Mouse (Mus musculus): ENCODE measurements around the gene Smcp. TPM values are rescaled to one million over a fixed set of nuclear protein-coding genes. Genes with fewer than 3 reads are reported as not detected.

Smcp gene
- polyA plus RNA-seq, 1 experiment, result not detected

DNA sequence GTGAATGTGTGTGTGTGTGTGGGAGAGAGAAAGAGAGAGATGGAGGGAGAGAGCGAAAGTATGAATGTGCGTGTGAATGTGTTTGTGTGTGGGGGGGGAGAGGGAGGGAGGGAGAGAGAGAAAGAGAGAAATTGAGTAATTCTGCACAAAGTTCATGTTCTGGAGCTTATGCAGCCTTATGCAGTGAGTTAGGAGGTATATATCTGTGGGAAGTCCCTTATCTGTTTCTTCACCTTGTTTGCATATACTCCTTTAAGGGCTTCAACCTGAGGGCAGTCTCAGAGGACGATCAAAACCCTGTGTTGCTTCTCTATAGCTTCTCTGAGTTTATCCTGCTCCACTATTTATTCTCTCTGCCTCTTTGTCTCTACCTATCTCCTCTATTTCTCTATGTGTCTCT is 1.6 kb downstream of the Smcp start:
- H3K4me2 ChIP-seq (ENCODE audit: low read depth), result no peak overlapping the region
- TF ChIP-seq POLR2A (IDR thresholded peaks at IDR 0.05; ENCODE audit: insufficient read length, low read depth) (no peak), TCF3 (IDR thresholded peaks at IDR 0.05; ENCODE audit: insufficient read length, low read depth) (no peak)
- no peaks in the 10 kb centered on the region for H3K27me3 ChIP-seq (ENCODE audit: control insufficient read depth, insufficient read depth, insufficient read length)
- H3ac ChIP-seq (ENCODE audit: control insufficient read depth, insufficient read length), result no peak overlapping the region
- no peaks in the 10 kb centered on the region for H3K36me3 ChIP-seq (ENCODE audit: control insufficient read depth, insufficient read depth)
- H3K4me3 ChIP-seq, result no peak overlapping the region
- no peaks in the 10 kb centered on the region for H3K79me2 ChIP-seq (ENCODE audit: control insufficient read depth, insufficient read depth)

DNA sequence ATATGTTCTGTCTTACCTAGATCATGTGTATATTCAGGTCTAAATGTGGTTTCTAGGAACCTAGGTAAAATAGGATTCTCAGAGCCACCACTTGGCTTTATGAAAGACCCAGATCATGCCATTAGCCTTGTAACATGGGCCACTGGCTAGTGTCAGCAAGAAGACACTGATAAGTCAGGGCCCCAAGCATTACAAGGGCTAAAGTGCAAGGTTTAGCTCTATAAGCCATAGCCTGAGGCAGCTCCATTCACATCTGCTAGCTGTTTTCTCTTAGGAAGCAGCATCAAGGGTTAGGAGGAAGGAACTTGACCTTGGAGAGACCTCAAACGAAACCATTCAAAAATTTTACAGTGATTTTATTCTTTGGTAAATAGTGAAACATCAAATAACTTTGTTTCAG is 3.7 kb downstream of the Smcp start:
- Histone ChIP-seq H3ac (ENCODE audit: control insufficient read depth, insufficient read length) (no peak overlapping the region), H3K27me3 (ENCODE audit: control insufficient read depth, insufficient read depth, insufficient read length) (no peaks in the 10 kb centered on the region), H3K4me3 (no peak overlapping the region), H3K4me2 (ENCODE audit: low read depth) (no peak overlapping the region), H3K79me2 (ENCODE audit: control insufficient read depth, insufficient read depth) (no peaks in the 10 kb centered on the region), H3K36me3 (ENCODE audit: control insufficient read depth, insufficient read depth) (no peaks in the 10 kb centered on the region)
- TF ChIP-seq CEBPB (IDR thresholded peaks at IDR 0.05; ENCODE audit: insufficient read depth, poor library complexity, severe bottlenecking) (no peak), MYOG (IDR thresholded peaks at IDR 0.05; ENCODE audit: control insufficient read depth in 1 of 3, insufficient read depth in 1 of 3, insufficient read length in 2 of 3, low read depth in 2 of 3) (no peak), MAX (IDR thresholded peaks at IDR 0.05; ENCODE audit: low read depth) (no peak), SRF (IDR thresholded peaks at IDR 0.05; ENCODE audit: control insufficient read depth, insufficient read length, low read depth) (no peak), E2F4 (IDR thresholded peaks at IDR 0.05; ENCODE audit: insufficient read depth) (no peak), POLR2A (IDR thresholded peaks at IDR 0.05; ENCODE audit: insufficient read length, low read depth) (no peak), REST (IDR thresholded peaks at IDR 0.05; ENCODE audit: insufficient read depth, insufficient read length) (no peak), MYOD1 (IDR thresholded peaks at IDR 0.05; ENCODE audit: control insufficient read depth in 1 of 3, insufficient read length in 2 of 3, low read depth in 2 of 3) (no peak), TCF3 (IDR thresholded peaks at IDR 0.05; ENCODE audit: insufficient read length, low read depth) (no peak), TCF12 (IDR thresholded peaks at IDR 0.05; ENCODE audit: insufficient read depth, poor library complexity, severe bottlenecking) (no peak), POLR2AphosphoS2 (IDR thresholded peaks at IDR 0.05; ENCODE audit: insufficient read length, low read depth) (no peak), USF1 (IDR thresholded peaks at IDR 0.05; ENCODE audit: low read depth) (no peak)

GRCm38 (mm10) chr3:92583164-92583826 is 5.5 kb downstream of the Smcp start:
- H3K27me3 ChIP-seq (ENCODE audit: control insufficient read depth, insufficient read depth, insufficient read length), result no peaks in the 10 kb centered on the region
- no peaks in the 10 kb centered on the region for H3K79me2 ChIP-seq (ENCODE audit: control insufficient read depth, insufficient read depth)
- H3ac ChIP-seq (ENCODE audit: control insufficient read depth, insufficient read length), result no peak overlapping the region
- TF ChIP-seq MYOD1 (IDR thresholded peaks at IDR 0.05; ENCODE audit: control insufficient read depth in 1 of 3, insufficient read length in 2 of 3, low read depth in 2 of 3), result no peak
- TF ChIP-seq MYOG (IDR thresholded peaks at IDR 0.05; ENCODE audit: control insufficient read depth in 1 of 3, insufficient read depth in 1 of 3, insufficient read length in 2 of 3, low read depth in 2 of 3), result no peak
- no peak for TF ChIP-seq POLR2AphosphoS2 (IDR thresholded peaks at IDR 0.05; ENCODE audit: insufficient read length, low read depth)
- TF ChIP-seq REST (IDR thresholded peaks at IDR 0.05; ENCODE audit: insufficient read depth, insufficient read length), result no peak
- TF ChIP-seq POLR2A (IDR thresholded peaks at IDR 0.05; ENCODE audit: insufficient read length, low read depth), result no peak
- TF ChIP-seq TCF12 (IDR thresholded peaks at IDR 0.05; ENCODE audit: insufficient read depth, poor library complexity, severe bottlenecking), result no peak
- no peak for TF ChIP-seq E2F4 (IDR thresholded peaks at IDR 0.05; ENCODE audit: insufficient read depth)
- TF ChIP-seq SRF (IDR thresholded peaks at IDR 0.05; ENCODE audit: control insufficient read depth, insufficient read length, low read depth), result no peak
- no peak for TF ChIP-seq MAX (IDR thresholded peaks at IDR 0.05; ENCODE audit: low read depth)
- no peak for TF ChIP-seq TCF3 (IDR thresholded peaks at IDR 0.05; ENCODE audit: insufficient read length, low read depth)
- TF ChIP-seq CEBPB (IDR thresholded peaks at IDR 0.05; ENCODE audit: insufficient read depth, poor library complexity, severe bottlenecking), result no peak
- no peak overlapping the region for H3K4me3 ChIP-seq
- no peak overlapping the region for H3K4me2 ChIP-seq (ENCODE audit: low read depth)
- no peaks in the 10 kb centered on the region for H3K36me3 ChIP-seq (ENCODE audit: control insufficient read depth, insufficient read depth)

- Histone ChIP-seq H3K4me2 (ENCODE audit: low read depth) (no peak overlapping the region), H3K27me3 (ENCODE audit: control insufficient read depth, insufficient read depth, insufficient read length) (no peaks in the 10 kb centered on the region), H3K79me2 (ENCODE audit: control insufficient read depth, insufficient read depth) (no peaks in the 10 kb centered on the region), H3ac (ENCODE audit: control insufficient read depth, insufficient read length) (no peak overlapping the region), H3K36me3 (ENCODE audit: control insufficient read depth, insufficient read depth) (no peaks in the 10 kb centered on the region), H3K4me3 (no peak overlapping the region)
- TF ChIP-seq MAX (IDR thresholded peaks at IDR 0.05; ENCODE audit: low read depth), result no peak
- no peak for TF ChIP-seq TCF3 (IDR thresholded peaks at IDR 0.05; ENCODE audit: insufficient read length, low read depth)
- no peak for TF ChIP-seq MYOG (IDR thresholded peaks at IDR 0.05; ENCODE audit: control insufficient read depth in 1 of 3, insufficient read depth in 1 of 3, insufficient read length in 2 of 3, low read depth in 2 of 3)
- no peak for TF ChIP-seq MYOD1 (IDR thresholded peaks at IDR 0.05; ENCODE audit: control insufficient read depth in 1 of 3, insufficient read length in 2 of 3, low read depth in 2 of 3)
- TF ChIP-seq POLR2AphosphoS2 (IDR thresholded peaks at IDR 0.05; ENCODE audit: insufficient read length, low read depth), result no peak
- TF ChIP-seq CEBPB (IDR thresholded peaks at IDR 0.05; ENCODE audit: insufficient read depth, poor library complexity, severe bottlenecking), result no peak
- TF ChIP-seq E2F4 (IDR thresholded peaks at IDR 0.05; ENCODE audit: insufficient read depth), result no peak
Measured at GRCm38 (mm10) chr3:92579508-92579907, 9.3 kb downstream of the Smcp start.

- H3K36me3 ChIP-seq (ENCODE audit: control insufficient read depth, insufficient read depth), result no peaks in the 10 kb centered on the region
- H3K4me2 ChIP-seq (ENCODE audit: low read depth), result no peak overlapping the region
- no peaks in the 10 kb centered on the region for H3K27me3 ChIP-seq (ENCODE audit: control insufficient read depth, insufficient read depth, insufficient read length)
- TF ChIP-seq TCF12 (IDR thresholded peaks at IDR 0.05; ENCODE audit: insufficient read depth, poor library complexity, severe bottlenecking) (no peak), MAX (IDR thresholded peaks at IDR 0.05; ENCODE audit: low read depth) (no peak), SRF (IDR thresholded peaks at IDR 0.05; ENCODE audit: control insufficient read depth, insufficient read length, low read depth) (no peak), CEBPB (IDR thresholded peaks at IDR 0.05; ENCODE audit: insufficient read depth, poor library complexity, severe bottlenecking) (no peak), POLR2AphosphoS2 (IDR thresholded peaks at IDR 0.05; ENCODE audit: insufficient read length, low read depth) (no peak), USF1 (IDR thresholded peaks at IDR 0.05; ENCODE audit: low read depth) (no peak), TCF3 (IDR thresholded peaks at IDR 0.05; ENCODE audit: insufficient read length, low read depth) (no peak), POLR2A (IDR thresholded peaks at IDR 0.05; ENCODE audit: insufficient read length, low read depth) (no peak), E2F4 (IDR thresholded peaks at IDR 0.05; ENCODE audit: insufficient read depth) (no peak), MYOD1 (IDR thresholded peaks at IDR 0.05; ENCODE audit: control insufficient read depth in 1 of 3, insufficient read length in 2 of 3, low read depth in 2 of 3) (no peak), REST (IDR thresholded peaks at IDR 0.05; ENCODE audit: insufficient read depth, insufficient read length) (no peak), MYOG (IDR thresholded peaks at IDR 0.05; ENCODE audit: control insufficient read depth in 1 of 3, insufficient read depth in 1 of 3, insufficient read length in 2 of 3, low read depth in 2 of 3) (no peak)
- no peak overlapping the region for H3ac ChIP-seq (ENCODE audit: control insufficient read depth, insufficient read length)
- no peak overlapping the region for H3K4me3 ChIP-seq
- H3K79me2 ChIP-seq (ENCODE audit: control insufficient read depth, insufficient read depth), result no peaks in the 10 kb centered on the region
Measured at GRCm38 (mm10) chr3:92578652-92579413, 10.0 kb downstream of the Smcp start.

Measured in myocyte (in vitro differentiated cells).